In genomic region chr2:168081299-168081932, GRCm38 (mm10) we compare ENCODE assay signal across 8 mouse cellular contexts. TPM values are rescaled to one million over a fixed set of nuclear protein-coding genes. Genes with fewer than 3 reads are reported as not detected.
DNase-seq lines count a peak whose midpoint lies in the region; ATAC-seq and TF ChIP-seq lines count a peak whose summit lies in the region.

No protein-coding gene starts in this region.

- no peaks in the 10 kb centered on the region for H3K9me3 ChIP-seq in lung, embryonic 14.5 days (ENCODE audit: low read depth, low read length)
- no peaks in the 10 kb centered on the region for H3K9me3 ChIP-seq in limb, embryonic 10.5 days (replicated peaks)
- H3K9me3 ChIP-seq in neural tube, embryonic 15.5 days (replicated peaks), result no peaks in the 10 kb centered on the region

- no peaks in the 10 kb centered on the region for H3K36me3 ChIP-seq in lung, embryonic 14.5 days (ENCODE audit: insufficient read depth)
- H3K36me3 ChIP-seq in limb, embryonic 10.5 days, result no peaks in the 10 kb centered on the region
- H3K36me3 ChIP-seq in neural tube, embryonic 15.5 days, result no peaks in the 10 kb centered on the region

- H3K27me3 ChIP-seq in lung, embryonic 14.5 days (ENCODE audit: insufficient read depth, low read length), result peaks cover 25% of the 10 kb centered on the region; the same call in 1 of the 2 replicates
- peaks cover 56% of the 10 kb centered on the region for H3K27me3 ChIP-seq in limb, embryonic 10.5 days (ENCODE audit: low read depth, poor library complexity, severe bottlenecking)
- H3K27me3 ChIP-seq in neural tube, embryonic 15.5 days (replicated peaks), result peaks cover 7% of the 10 kb centered on the region; the same call in 1 of the 2 replicates

- ATAC-seq in lung, embryonic 14.5 days (ENCODE audit: insufficient read depth), result no peak
- no peak for ATAC-seq in neural tube, embryonic 15.5 days (ENCODE audit: low FRiP score)

- H3K4me2 ChIP-seq in lung, embryonic 14.5 days, result peak overlapping the region; percentile 91
- peak overlapping the region; percentile 93 for H3K4me2 ChIP-seq in neural tube, embryonic 15.5 days

- DNase-seq in lung, embryonic 14.5 days, result peak; percentile 40
- DNase-seq in lung, adult 18-20 months, result no peak
- DNase-seq in R1 (ENCODE audit: low read depth, low spot score), result peak; percentile 45
- peak; percentile 41 for DNase-seq in limb, embryonic 10.5 days (ENCODE audit: low spot score)
- DNase-seq in left cerebral cortex, adult 8-10 months (ENCODE audit: low spot score in 2 of 2), result no peak
- no peak for DNase-seq in urinary bladder, adult 2 months (ENCODE audit: low spot score)

- TF ChIP-seq POLR2A in embryonic fibroblast, embryonic 13.5 days (IDR thresholded peaks at IDR 0.05; ENCODE audit: low read depth, low read length), result no peak

- no peak for TF ChIP-seq CTCF in lung, embryonic 14.5 days (IDR thresholded peaks at IDR 0.05; ENCODE audit: low read depth)
- no peak for TF ChIP-seq CTCF in embryonic fibroblast, embryonic 13.5 days (IDR thresholded peaks at IDR 0.05; ENCODE audit: borderline replicate concordance, insufficient read depth, low read length)

- H3K9ac ChIP-seq in lung, embryonic 14.5 days, result peak overlapping the region; percentile 65
- peak overlapping the region; percentile 71 for H3K9ac ChIP-seq in neural tube, embryonic 15.5 days (replicated peaks)

- peak overlapping the region; percentile 85 for H3K27ac ChIP-seq in lung, embryonic 14.5 days (ENCODE audit: low read depth)
- H3K27ac ChIP-seq in embryonic fibroblast, embryonic 13.5 days (ENCODE audit: insufficient read depth, low read length), result no peak overlapping the region
- peak overlapping the region; percentile 87 for H3K27ac ChIP-seq in limb, embryonic 10.5 days
- peak overlapping the region; percentile 93 for H3K27ac ChIP-seq in neural tube, embryonic 15.5 days (replicated peaks)

- 2% methylated on average over 49 of the region's 49 CpGs for WGBS in lung, embryonic 14.5 days
- under 1% methylated on average over 49 of the region's 49 CpGs for WGBS in limb, embryonic 10.5 days
- under 1% methylated on average over 48 of the region's 49 CpGs for WGBS in neural tube, embryonic 15.5 days

- peak overlapping the region; percentile 66 for H3K4me3 ChIP-seq in lung, embryonic 14.5 days (ENCODE audit: low read depth, low read length)
- H3K4me3 ChIP-seq in embryonic fibroblast, embryonic 13.5 days (ENCODE audit: insufficient read depth, low read length), result peak overlapping the region; percentile 54
- peak overlapping the region; percentile 89 for H3K4me3 ChIP-seq in limb, embryonic 10.5 days
- peak overlapping the region; percentile 65 for H3K4me3 ChIP-seq in neural tube, embryonic 15.5 days (replicated peaks)

- peaks cover 2% of the 10 kb centered on the region; the same call in 1 of the 2 replicates for H3K4me1 ChIP-seq in lung, embryonic 14.5 days (ENCODE audit: insufficient read depth)
- no peaks in the 10 kb centered on the region for H3K4me1 ChIP-seq in embryonic fibroblast, embryonic 13.5 days (ENCODE audit: control insufficient read depth, insufficient read depth, low read length)
- peaks cover 44% of the 10 kb centered on the region for H3K4me1 ChIP-seq in limb, embryonic 10.5 days
- H3K4me1 ChIP-seq in neural tube, embryonic 15.5 days, result peaks cover 32% of the 10 kb centered on the region

RNA-seq across cellular contexts. Expression of gene Pard6b, which starts 0.6 kb away (rescaled TPM):
- 14.0 and 14.1 TPM in 2 replicates for polyA plus RNA-seq in lung, embryonic 14.5 days (2014; fragmentation: Nextera tagmentation; extraction: Ambion mirVana)
- 1.6 and 2.6 TPM in 2 replicates for polyA plus RNA-seq in embryonic fibroblast, embryonic 13.5 days (2011; ENCODE audit: insufficient read length, low read depth, missing spikeins)
- 4.5 and 6.0 TPM in 2 replicates for polyA plus RNA-seq in limb, embryonic 10.5 days (2016; fragmentation: Nextera tagmentation; extraction: Ambion mirVana)
- polyA plus RNA-seq in neural tube, embryonic 15.5 days (2015; fragmentation: Nextera tagmentation; extraction: Ambion mirVana), result 6.6 and 6.8 TPM in 2 replicates
- 1 to 10 TPM; 4.7 to 6.5 (median 5.8) TPM for total RNA-seq in left cerebral cortex, adult 8-10 months (2022)
- 6.3 and 8.3 TPM in 2 replicates for polyA plus RNA-seq in urinary bladder, adult 2 months (2012; rRNA removed)

Comparison
In these comparisons a context has a peak if more than half of its experiments do, and no peak if none do; other contexts are left out.
1. DNase-seq: peak in lung, embryonic 14.5 days (single experiment), R1 (single experiment) and limb, embryonic 10.5 days (single experiment); none in lung, adult 18-20 months (0 of 2), left cerebral cortex, adult 8-10 months (0 of 2) and urinary bladder, adult 2 months (single experiment).
2. Peak in every context shown above with its lines, with median percentiles within 50 percentile points of each other: H3K4me3 ChIP-seq.